Mouse (Mus musculus): Measurements from ENCODE around the gene Bpifc.

GRCm38 (mm10) chr10:86057286-86057685, 45.6 kb upstream of the Bpifc start:
- TF ChIP-seq POLR2A (IDR thresholded peaks at IDR 0.05; ENCODE audit: insufficient read length, low read depth) (no peak), POLR2AphosphoS2 (IDR thresholded peaks at IDR 0.05; ENCODE audit: insufficient read length, low read depth) (no peak), TCF12 (IDR thresholded peaks at IDR 0.05; ENCODE audit: insufficient read depth, poor library complexity, severe bottlenecking) (no peak), MYOG (IDR thresholded peaks at IDR 0.05; ENCODE audit: control insufficient read depth in 1 of 3, insufficient read depth in 1 of 3, insufficient read length in 2 of 3, low read depth in 2 of 3) (no peak), MAX (IDR thresholded peaks at IDR 0.05; ENCODE audit: low read depth) (no peak), USF1 (IDR thresholded peaks at IDR 0.05; ENCODE audit: low read depth) (no peak), E2F4 (IDR thresholded peaks at IDR 0.05; ENCODE audit: insufficient read depth) (no peak), SRF (IDR thresholded peaks at IDR 0.05; ENCODE audit: control insufficient read depth, insufficient read length, low read depth) (no peak), CEBPB (IDR thresholded peaks at IDR 0.05; ENCODE audit: insufficient read depth, poor library complexity, severe bottlenecking) (no peak)
